Mouse (Mus musculus) heart, adult 2 months (tissue): ENCODE measurements at regions not wholly inside any gene's neighbourhood (a gene's known extent, or its start where the extent isn't known, plus 50 kb on each side); places are given as distances from the start of the nearest gene placed in this dataset.

Source experiments
- DNase-seq, 2 experiments: peaks; one replicate each; pipeline ENCODE4 v3.0.0; 2021
- H3K27ac ChIP-seq: fragments of 200-600 bp; 2 replicates; pipeline ENCODE4 v1.8.1; 2022
- H3K27me3 ChIP-seq: fragments of 200-500 bp; 2 replicates; pipeline ENCODE4 v1.6.1; 2012; ENCODE audit warnings: mild to moderate bottlenecking, low read length, inconsistent platforms, mixed read lengths; ENCODE audit not compliant: control insufficient read depth, insufficient read depth
- H3K36me3 ChIP-seq: fragments of 200-500 bp; 2 replicates; pipeline ENCODE4 v1.6.1; 2012; ENCODE audit warnings: low read length, inconsistent platforms; ENCODE audit not compliant: control insufficient read depth, insufficient read depth
- H3K4me1 ChIP-seq: fragments of 200-500 bp; 2 replicates; pipeline ENCODE4 v1.6.1; 2011; ENCODE audit warnings: low read length; ENCODE audit not compliant: control insufficient read depth, insufficient read depth
- H3K4me3 ChIP-seq: fragments of 200-600 bp; 2 replicates; pipeline ENCODE4 v1.8.1; 2022
- H3K79me2 ChIP-seq: fragments of 200-500 bp; replicated peaks from 2 replicates; pipeline ENCODE4 v1.6.1; 2012; ENCODE audit warnings: mild to moderate bottlenecking, inconsistent platforms, low read length, moderate library complexity, mixed read lengths; ENCODE audit not compliant: control insufficient read depth, insufficient read depth
- H3K9ac ChIP-seq: fragments of 200-500 bp; 2 replicates; pipeline ENCODE4 v1.6.1; 2012; ENCODE audit warnings: low read depth, mild to moderate bottlenecking, control low read depth, inconsistent platforms, low read length, mixed read lengths
- CTCF ChIP-seq: fragments of 200-600 bp; IDR thresholded peaks from 2 replicates; pipeline ENCODE4 v1.8.1; 2022; ENCODE audit warnings: antibody characterized with exemption, mild to moderate bottlenecking, moderate library complexity
- EP300 ChIP-seq: fragments of 200-500 bp; IDR thresholded peaks from 2 replicates; pipeline ENCODE4 v1.6.1; 2011; ENCODE audit warnings: low read depth, low read length, control low read depth; ENCODE audit not compliant: insufficient read depth
- POLR2A ChIP-seq: fragments of 200-500 bp; IDR thresholded peaks from 2 replicates; pipeline ENCODE4 v1.6.1; 2011; ENCODE audit warnings: mild to moderate bottlenecking, low read depth, low read length, control low read depth; ENCODE audit not compliant: insufficient read depth
- WGBS: fragments of 180-500 bp; shearing (Covaris S2); methylation state at CpG from one replicate; pipeline ENCODE4 v1.1.7; 2018; 5-methylcytosine and 5-hydroxymethylcytosine counted together
- intact Hi-C: fragments of 180-260 bp; cut with DNase I; formaldehyde crosslinking; loops from one replicate; pipeline ENCODE4 v1.15.1; 2025

- DNase-seq, result no peak
- Histone ChIP-seq H3K9ac (no peak overlapping the region), H3K27me3 (no peaks in the 10 kb centered on the region), H3K27ac (no peak overlapping the region), H3K4me3 (no peak overlapping the region), H3K4me1 (peaks cover 5% of the 10 kb centered on the region), H3K36me3 (no peaks in the 10 kb centered on the region), H3K79me2 (no peaks in the 10 kb centered on the region)
- WGBS, result 83% methylated on average over 4 of the region's 4 CpGs
- TF ChIP-seq CTCF (no peak), EP300 (no peak), POLR2A (no peak)
- intact Hi-C loops, result no loop called here
Observed at GRCm38 (mm10) chr14:58778675-58779074, 364.0 kb downstream of the 1700129C05Rik start.

GRCm38 (mm10) chr14:58761291-58761690, 381.4 kb downstream of the 1700129C05Rik start:
- Histone ChIP-seq H3K4me3 (no peak overlapping the region), H3K9ac (no peak overlapping the region), H3K27ac (no peak overlapping the region), H3K79me2 (no peaks in the 10 kb centered on the region), H3K36me3 (no peaks in the 10 kb centered on the region), H3K4me1 (no peaks in the 10 kb centered on the region), H3K27me3 (no peaks in the 10 kb centered on the region)
- intact Hi-C loops, result no loop called here
- no peak for TF ChIP-seq CTCF
- TF ChIP-seq EP300, result no peak
- no peak for DNase-seq
- WGBS, result 91% methylated on average over 2 of the region's 2 CpGs

- WGBS, result 92% methylated on average over 4 of the region's 4 CpGs
- Histone ChIP-seq H3K4me3 (no peak overlapping the region), H3K9ac (no peak overlapping the region), H3K4me1 (no peaks in the 10 kb centered on the region), H3K27me3 (no peaks in the 10 kb centered on the region), H3K36me3 (no peaks in the 10 kb centered on the region), H3K27ac (no peak overlapping the region), H3K79me2 (no peaks in the 10 kb centered on the region)
- DNase-seq, result no peak
- TF ChIP-seq CTCF (no peak), EP300 (no peak), POLR2A (no peak)
- intact Hi-C loops, result no loop called here
Observed at GRCm38 (mm10) chr14:58759759-58760158, 382.9 kb downstream of the 1700129C05Rik start.

GRCm38 (mm10) chr14:58753781-58754180, 388.9 kb downstream of the 1700129C05Rik start:
- Histone ChIP-seq H3K4me1 (no peaks in the 10 kb centered on the region), H3K27me3 (no peaks in the 10 kb centered on the region), H3K36me3 (no peaks in the 10 kb centered on the region), H3K9ac (no peak overlapping the region), H3K79me2 (no peaks in the 10 kb centered on the region), H3K4me3 (no peak overlapping the region), H3K27ac (no peak overlapping the region)
- TF ChIP-seq EP300, result no peak
- TF ChIP-seq POLR2A, result no peak
- TF ChIP-seq CTCF, result no peak
- WGBS, result 81% methylated on average over 7 of the region's 7 CpGs
- intact Hi-C loops, result no loop called here
- DNase-seq, result no peak

GRCm38 (mm10) chr14:58753136-58753535, 389.6 kb downstream of the 1700129C05Rik start:
- Histone ChIP-seq H3K9ac (no peak overlapping the region), H3K4me3 (no peak overlapping the region), H3K36me3 (no peaks in the 10 kb centered on the region), H3K79me2 (no peaks in the 10 kb centered on the region), H3K27ac (no peak overlapping the region), H3K4me1 (no peaks in the 10 kb centered on the region), H3K27me3 (no peaks in the 10 kb centered on the region)
- intact Hi-C loops, result no loop called here
- WGBS, result 69% methylated on average over 1 of the region's 1 CpGs
- DNase-seq, result no peak
- no peak for TF ChIP-seq EP300
- TF ChIP-seq POLR2A, result no peak
- TF ChIP-seq CTCF, result no peak

GRCm38 (mm10) chr14:58726418-58726817, 416.3 kb downstream of the 1700129C05Rik start:
- 84% methylated on average over 1 of the region's 1 CpGs for WGBS
- intact Hi-C loops, result no loop called here
- DNase-seq, result no peak

GRCm38 (mm10) chr14:58714856-58715255, 427.8 kb downstream of the 1700129C05Rik start:
- peaks cover 4% of the 10 kb centered on the region for H3K36me3 ChIP-seq
- intact Hi-C loops, result loop anchor here (5.0 kb wide), 1 partner anchor 102 kb away; no protein-coding TSS in a partner anchor
- H3K27ac ChIP-seq, result no peak overlapping the region
- H3K4me1 ChIP-seq, result peaks cover 3% of the 10 kb centered on the region
- no peaks in the 10 kb centered on the region for H3K27me3 ChIP-seq
- H3K9ac ChIP-seq, result no peak overlapping the region
- H3K4me3 ChIP-seq, result no peak overlapping the region
- H3K79me2 ChIP-seq, result no peaks in the 10 kb centered on the region
- TF ChIP-seq POLR2A (no peak), EP300 (no peak), CTCF (no peak)
- DNase-seq, result no peak

More at GRCm38 (mm10) chr14:58726418-58726817, 416.3 kb downstream of the 1700129C05Rik start:
- no peak for TF ChIP-seq POLR2A
- TF ChIP-seq CTCF, result no peak
- no peak for TF ChIP-seq EP300
- no peaks in the 10 kb centered on the region for H3K36me3 ChIP-seq
- no peaks in the 10 kb centered on the region for H3K27me3 ChIP-seq
- H3K27ac ChIP-seq, result no peak overlapping the region
- H3K4me3 ChIP-seq, result no peak overlapping the region
- H3K4me1 ChIP-seq, result no peaks in the 10 kb centered on the region
- no peak overlapping the region for H3K9ac ChIP-seq
- H3K79me2 ChIP-seq, result no peaks in the 10 kb centered on the region
